Mouse (Mus musculus): Measurements from ENCODE around the gene Sema3e.

Gene Sema3e

GRCm38 (mm10) chr5:14216211-14216610 lies 191.1 kb downstream of the Sema3e start:
- DNase-seq: no peak

DNA sequence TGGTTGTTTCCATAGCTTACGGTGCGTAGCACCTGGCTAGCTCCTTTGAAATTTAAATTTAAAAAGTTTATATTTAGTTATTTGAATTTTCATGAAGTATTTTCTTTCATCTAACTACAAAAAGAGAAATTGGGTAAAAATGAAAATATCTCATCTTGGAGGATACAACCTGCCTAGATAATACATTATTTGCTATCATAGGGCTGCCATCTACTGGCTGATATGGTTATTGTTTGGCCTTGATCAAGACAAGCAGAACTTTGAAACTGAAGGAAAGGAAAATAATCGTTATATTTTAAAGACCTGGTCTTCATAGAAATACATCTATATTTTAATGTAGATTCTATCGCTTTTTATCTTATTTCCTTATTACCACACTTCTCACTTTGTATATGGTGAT lies 193.6 kb downstream of the Sema3e start:
- no peak for DNase-seq

DNA sequence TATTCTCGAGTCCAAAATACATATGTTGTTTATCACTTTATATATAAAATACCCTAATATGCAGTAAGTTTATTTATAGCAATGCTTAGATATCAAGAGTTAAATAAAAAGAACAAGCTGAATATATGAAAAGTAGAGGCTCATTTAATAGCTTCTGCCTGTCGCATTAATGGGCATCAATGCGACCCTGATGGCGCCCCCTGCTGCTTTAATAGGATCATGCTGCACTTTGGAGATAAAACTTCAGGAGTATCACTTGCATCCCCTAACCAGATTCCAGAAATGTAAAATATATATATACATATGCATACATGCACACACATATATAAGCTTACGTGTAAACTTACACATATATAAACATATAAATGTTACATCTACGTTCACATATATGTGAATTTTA lies 199.4 kb downstream of the Sema3e start:
- DNase-seq: no peak

DNA sequence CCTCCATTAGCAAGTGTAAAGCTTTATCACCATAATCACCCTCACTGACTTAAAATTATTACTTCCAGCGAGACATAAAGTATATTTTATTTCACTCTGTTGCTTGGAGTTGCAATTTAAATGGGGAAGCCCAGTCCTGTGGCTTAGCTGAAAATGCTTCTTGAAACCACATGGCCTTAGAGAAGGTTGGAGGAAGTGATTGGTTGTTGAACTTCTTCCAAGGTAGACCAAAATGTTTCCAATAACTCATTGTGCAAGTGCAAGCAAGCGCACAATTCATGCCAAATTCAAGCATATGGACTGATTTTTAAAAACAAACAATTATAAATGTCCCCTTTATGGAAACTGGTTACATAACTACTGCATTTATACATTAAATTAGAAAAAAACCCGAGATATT lies 206.0 kb downstream of the Sema3e start:
- DNase-seq: no peak

GRCm38 (mm10) chr5:14252583-14252982 lies 227.5 kb downstream of the Sema3e start:
- DNase-seq: no peak

DNA sequence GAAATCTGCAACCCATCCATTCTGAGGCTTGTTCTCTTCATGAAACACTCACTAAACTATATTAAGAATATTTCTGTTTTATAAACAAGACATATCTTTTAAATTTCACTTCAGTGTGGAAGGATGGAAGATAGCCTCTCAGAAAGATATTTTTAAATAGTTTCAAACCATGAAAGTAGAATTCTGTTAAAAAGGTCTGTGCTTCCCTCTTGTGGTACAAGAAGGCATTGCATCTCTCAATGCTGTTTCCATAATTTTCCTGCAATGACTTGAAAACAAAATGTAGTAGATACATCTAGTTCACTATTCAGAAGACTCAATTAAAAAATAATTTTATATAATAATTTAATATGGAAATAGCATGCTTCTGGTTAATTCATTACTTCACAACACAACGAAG lies 228.3 kb downstream of the Sema3e start:
- DNase-seq: no peak

GRCm38 (mm10) chr5:14260156-14260555 lies 235.1 kb downstream of the Sema3e start:
- no peak for DNase-seq

DNA sequence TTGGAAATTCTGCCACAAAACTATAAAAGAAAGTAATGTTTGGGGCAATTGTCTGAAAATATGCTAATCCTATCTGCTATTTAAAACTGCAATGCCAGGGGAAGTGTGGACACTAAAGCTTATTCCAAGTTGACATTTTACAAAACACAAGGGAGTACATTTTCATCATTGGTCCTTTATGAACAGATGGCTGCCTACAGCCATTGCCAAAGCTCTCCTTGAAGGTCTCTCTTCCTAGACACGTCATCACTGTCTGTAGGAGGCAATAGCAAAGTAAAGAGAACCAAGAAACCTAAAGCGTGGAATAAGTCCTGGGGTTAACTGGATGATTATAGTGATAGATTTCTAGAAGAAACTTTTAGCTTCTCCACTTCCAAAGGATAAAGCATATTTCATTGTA lies 242.3 kb downstream of the Sema3e start:
- no peak for DNase-seq

Measured in cerebellum, adult 11-12 months (tissue).